Mouse (Mus musculus) left cerebral cortex, adult 6 months (tissue): Measurements from ENCODE around the gene Usp44. TPM values are rescaled to one million over a fixed set of nuclear protein-coding genes. Genes with fewer than 3 reads are reported as not detected.

Experiments used
- long read RNA-seq, 2 experiments: library from polyadenylated mRNA; unstranded; transcript quantifications; one replicate each; pipeline ENCODE4 v2.0.0; 2019 to 2020
- polyA plus RNA-seq: library from polyadenylated mRNA; unstranded; fragments of <200 nt; fragmentation: Nextera tagmentation; gene quantifications from 2 replicates; pipeline ENCODE4 v1.2.3, GENCODE M21; 2021

Usp44 gene
- polyA plus RNA-seq = not detected in 2 replicates
- long read RNA-seq, experiment 1 = 0 reads
- long read RNA-seq, experiment 2 = 0 reads

GRCm38 (mm10) chr10:93830931-93831729 is at the start of gene Usp44:
TSS of gene Usp44 (plus strand) at chr10:93831555.

GRCm38 (mm10) chr10:93897043-93897646 is 65.8 kb downstream of the Usp44 start, which contains the start of gene Metap2:
TSS of gene Metap2 (minus strand) at chr10:93897093.

Other genes with a start within 250 kb of the Usp44 start
- gene Snrpf, start 241.8 kb upstream of the Usp44 start, polyA plus RNA-seq = 105 and 112 TPM in 2 replicates
- 0.31 and 1.1 TPM in 2 replicates for gene Ntn4, start 190.9 kb upstream of the Usp44 start, polyA plus RNA-seq
- 155 and 176 TPM in 2 replicates for gene Metap2, start 65.5 kb downstream of the Usp44 start, polyA plus RNA-seq
- gene Vezt, start 204.3 kb downstream of the Usp44 start, polyA plus RNA-seq = 25.0 and 28.5 TPM in 2 replicates
- gene Fgd6, start 204.4 kb downstream of the Usp44 start, polyA plus RNA-seq = 2.7 and 2.9 TPM in 2 replicates